Mouse (Mus musculus): ENCODE measurements around the gene Ptprk.

GRCm38 (mm10) chr10:28083625-28084024 lies 9.0 kb downstream of the Ptprk start:
- TF ChIP-seq CTCF (conservative IDR thresholded peaks at IDR 0.05; ENCODE audit: low read length) (no peak), NANOG (IDR thresholded peaks at IDR 0.05; ENCODE audit: borderline replicate concordance, low read length) (no peak), POU5F1 (IDR thresholded peaks at IDR 0.05; ENCODE audit: borderline replicate concordance, low read length) (no peak)

Measured in E14TG2a.4 (cell line).